Mouse (Mus musculus): Measurements from ENCODE around the gene Abca13. TPM values are rescaled to one million over a fixed set of nuclear protein-coding genes. Genes with fewer than 3 reads are reported as not detected.
"Not testable (repeated sequence)": the region's sequence is repeated elsewhere in the genome, so short reads cannot be mapped to it uniquely, and the experiment has no call there.

Abca13 gene
- polyA plus RNA-seq, 1 experiment from 2014 or later = not detected

DNA sequence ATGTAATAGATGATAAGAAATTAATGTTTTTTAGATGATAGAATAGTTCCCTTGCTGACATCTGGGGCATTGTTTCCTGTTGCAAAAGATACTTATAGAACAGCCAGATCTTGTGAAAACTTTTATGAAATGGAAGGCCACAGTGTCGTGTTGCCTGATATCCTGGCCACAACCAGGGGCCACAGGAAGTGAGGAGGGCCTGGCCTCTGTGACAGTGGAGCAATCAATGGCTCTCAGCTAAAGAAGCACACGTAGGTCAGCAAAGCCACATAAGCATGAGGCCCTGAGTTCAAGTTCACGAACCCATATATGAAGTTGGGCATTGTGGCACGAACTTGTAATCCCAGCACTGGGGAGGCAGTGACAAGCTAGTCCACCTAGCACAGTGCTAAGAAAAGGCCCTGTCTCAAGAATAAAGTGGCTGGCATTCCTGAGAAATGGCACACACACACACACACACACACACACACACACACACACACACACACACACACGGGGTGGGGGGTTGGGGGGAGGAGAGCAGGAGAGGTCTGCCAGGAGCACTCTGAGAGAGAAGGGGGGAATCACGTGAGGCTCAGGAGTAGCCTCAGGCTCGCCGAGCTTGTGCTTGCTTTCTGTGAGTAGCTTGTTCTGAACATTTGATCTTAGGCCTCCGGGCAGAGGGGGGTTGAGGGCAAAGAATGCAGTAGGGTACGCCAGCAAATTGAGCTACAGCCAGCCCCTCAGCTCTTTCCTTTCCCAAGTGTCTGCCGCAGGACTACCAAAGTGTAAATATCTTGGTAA is 779 bp upstream of the Abca13 start:
- Histone ChIP-seq H3K36me3 (ENCODE audit: control insufficient read depth, insufficient read depth) (no peaks in the 10 kb centered on the region), H3K4me3 (replicated peaks; ENCODE audit: low read length) (no peak overlapping the region), H3K9me3 (ENCODE audit: control insufficient read depth, low read length) (no peaks in the 10 kb centered on the region), H3K27ac (ENCODE audit: low read length) (no peak overlapping the region), H3K4me2 (ENCODE audit: low read length) (no peak overlapping the region), H3K4me1 (replicated peaks; ENCODE audit: control insufficient read depth, insufficient read depth, low read length) (no peaks in the 10 kb centered on the region), H3K9ac (replicated peaks; ENCODE audit: low read depth, low read length) (no peak overlapping the region), H3K27me3 (replicated peaks; ENCODE audit: control insufficient read depth, insufficient read depth, low read length) (no peaks in the 10 kb centered on the region)
- peak; percentile 61 for ATAC-seq
- 33% methylated on average over 10 of the region's 11 CpGs for WGBS

DNA sequence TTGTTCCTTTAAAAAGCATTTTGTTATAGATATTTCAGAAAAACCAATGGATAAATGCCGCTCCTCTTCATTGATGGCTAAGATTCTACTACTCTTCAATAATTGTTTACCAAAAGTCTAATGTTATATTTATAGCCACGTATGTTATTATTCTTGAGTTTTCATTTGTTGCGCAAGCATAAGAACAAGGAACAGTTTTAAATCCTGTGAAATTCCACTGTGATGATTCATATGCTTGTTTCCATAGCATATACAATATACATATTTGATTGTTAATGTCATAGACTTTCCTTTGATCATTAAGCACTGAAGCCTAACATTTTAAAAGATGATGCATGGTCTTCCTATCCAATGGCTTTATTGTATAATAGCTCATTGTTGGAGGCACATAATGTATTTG is 3.1 kb downstream of the Abca13 start:
- ATAC-seq = no peak
- 97% methylated on average over 3 of the region's 3 CpGs for WGBS
- H3K27me3 ChIP-seq (replicated peaks; ENCODE audit: control insufficient read depth, insufficient read depth, low read length) = no peaks in the 10 kb centered on the region

DNA sequence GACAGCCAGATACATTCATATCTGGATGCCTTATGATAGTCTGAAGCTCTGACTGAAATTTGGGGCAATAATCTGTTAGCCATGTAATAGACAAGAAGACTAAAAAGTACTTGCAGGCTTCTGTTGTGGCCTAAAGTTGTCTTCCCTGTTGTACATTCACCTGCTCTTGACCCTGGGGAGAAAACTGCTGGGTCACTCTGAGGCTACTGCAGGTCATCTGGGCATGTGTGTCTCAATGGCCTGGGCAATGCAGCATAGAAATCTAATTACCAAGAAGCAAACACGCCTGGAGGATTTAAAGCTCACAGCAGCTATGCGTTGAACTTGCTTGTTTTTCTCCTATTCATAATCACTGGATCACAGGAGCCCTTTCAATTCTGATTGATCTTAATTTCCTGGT is 8.1 kb downstream of the Abca13 start:
- no peak overlapping the region for H3K9ac ChIP-seq (replicated peaks; ENCODE audit: low read depth, low read length)
- H3K27me3 ChIP-seq (replicated peaks; ENCODE audit: control insufficient read depth, insufficient read depth, low read length) = no peaks in the 10 kb centered on the region
- H3K27ac ChIP-seq (ENCODE audit: low read length) = no peak overlapping the region
- no peak overlapping the region for H3K4me3 ChIP-seq (replicated peaks; ENCODE audit: low read length)
- H3K9me3 ChIP-seq (ENCODE audit: control insufficient read depth, low read length) = no peaks in the 10 kb centered on the region
- no peak overlapping the region for H3K4me2 ChIP-seq (ENCODE audit: low read length)
- no peak for ATAC-seq
- no peaks in the 10 kb centered on the region for H3K4me1 ChIP-seq (replicated peaks; ENCODE audit: control insufficient read depth, insufficient read depth, low read length)
- no peaks in the 10 kb centered on the region for H3K36me3 ChIP-seq (ENCODE audit: control insufficient read depth, insufficient read depth)
- WGBS = 57% methylated on average over 2 of the region's 2 CpGs

More for the DNA sequence above, 3.1 kb downstream of the Abca13 start:
- Histone ChIP-seq H3K36me3 (ENCODE audit: control insufficient read depth, insufficient read depth) (no peaks in the 10 kb centered on the region), H3K4me2 (ENCODE audit: low read length) (no peak overlapping the region), H3K9me3 (ENCODE audit: control insufficient read depth, low read length) (no peaks in the 10 kb centered on the region), H3K4me3 (replicated peaks; ENCODE audit: low read length) (no peak overlapping the region), H3K4me1 (replicated peaks; ENCODE audit: control insufficient read depth, insufficient read depth, low read length) (no peaks in the 10 kb centered on the region), H3K9ac (replicated peaks; ENCODE audit: low read depth, low read length) (no peak overlapping the region), H3K27ac (ENCODE audit: low read length) (no peak overlapping the region)

DNA sequence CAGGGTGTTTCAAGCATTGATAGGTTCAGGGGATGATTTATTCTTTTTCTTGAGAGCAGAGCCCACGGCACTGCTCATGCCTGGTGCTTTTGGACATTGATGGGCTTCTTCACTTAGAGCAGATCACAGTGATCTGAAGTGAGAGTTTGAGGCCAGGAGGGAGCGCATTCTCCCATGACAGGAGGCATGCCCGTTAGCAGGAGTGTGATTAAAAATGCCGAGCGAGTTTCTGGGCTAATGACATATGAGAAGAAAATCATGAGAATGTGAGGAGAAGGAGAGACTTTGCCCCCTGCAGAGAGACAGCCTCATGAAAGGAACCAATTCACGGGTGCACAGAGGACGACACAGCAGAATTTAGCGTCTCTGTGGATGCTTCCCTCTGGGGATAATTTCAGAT is 19.0 kb downstream of the Abca13 start:
- Histone ChIP-seq H3K4me1 (replicated peaks; ENCODE audit: control insufficient read depth, insufficient read depth, low read length) (no peaks in the 10 kb centered on the region), H3K27me3 (replicated peaks; ENCODE audit: control insufficient read depth, insufficient read depth, low read length) (no peaks in the 10 kb centered on the region), H3K4me2 (ENCODE audit: low read length) (no peak overlapping the region), H3K36me3 (ENCODE audit: control insufficient read depth, insufficient read depth) (no peaks in the 10 kb centered on the region), H3K9me3 (ENCODE audit: control insufficient read depth, low read length) (no peaks in the 10 kb centered on the region), H3K4me3 (replicated peaks; ENCODE audit: low read length) (no peak overlapping the region), H3K27ac (ENCODE audit: low read length) (no peak overlapping the region), H3K9ac (replicated peaks; ENCODE audit: low read depth, low read length) (no peak overlapping the region)
- WGBS = 34% methylated on average over 8 of the region's 8 CpGs
- ATAC-seq = no peak

DNA sequence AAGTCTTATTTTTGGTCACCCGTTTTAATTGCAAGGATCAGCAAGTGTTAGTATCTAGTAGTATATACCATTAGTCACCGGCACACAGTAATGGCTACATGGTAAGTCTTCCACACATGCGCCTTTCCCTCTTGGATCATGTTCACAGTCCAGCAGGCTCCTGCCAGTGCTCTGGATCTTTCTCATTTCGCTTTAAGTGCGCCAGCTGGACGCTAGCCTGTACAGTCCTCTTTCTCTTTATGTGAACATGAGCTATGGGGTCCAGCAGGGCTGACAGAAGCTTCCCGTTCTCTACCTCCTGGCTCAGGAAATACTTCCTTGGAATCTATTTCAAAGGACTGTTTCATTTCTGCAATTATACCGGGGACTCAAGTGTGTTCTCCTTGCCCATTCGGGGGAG is 21.8 kb downstream of the Abca13 start:
- Histone ChIP-seq H3K36me3 (ENCODE audit: control insufficient read depth, insufficient read depth) (no peaks in the 10 kb centered on the region), H3K4me1 (replicated peaks; ENCODE audit: control insufficient read depth, insufficient read depth, low read length) (no peaks in the 10 kb centered on the region), H3K4me2 (ENCODE audit: low read length) (no peak overlapping the region), H3K9ac (replicated peaks; ENCODE audit: low read depth, low read length) (no peak overlapping the region), H3K9me3 (ENCODE audit: control insufficient read depth, low read length) (no peaks in the 10 kb centered on the region), H3K27me3 (replicated peaks; ENCODE audit: control insufficient read depth, insufficient read depth, low read length) (no peaks in the 10 kb centered on the region), H3K4me3 (replicated peaks; ENCODE audit: low read length) (no peak overlapping the region), H3K27ac (ENCODE audit: low read length) (no peak overlapping the region)
- 88% methylated on average over 9 of the region's 9 CpGs for WGBS
- peak; percentile 50; the same call in 1 of the 2 replicates for ATAC-seq

DNA sequence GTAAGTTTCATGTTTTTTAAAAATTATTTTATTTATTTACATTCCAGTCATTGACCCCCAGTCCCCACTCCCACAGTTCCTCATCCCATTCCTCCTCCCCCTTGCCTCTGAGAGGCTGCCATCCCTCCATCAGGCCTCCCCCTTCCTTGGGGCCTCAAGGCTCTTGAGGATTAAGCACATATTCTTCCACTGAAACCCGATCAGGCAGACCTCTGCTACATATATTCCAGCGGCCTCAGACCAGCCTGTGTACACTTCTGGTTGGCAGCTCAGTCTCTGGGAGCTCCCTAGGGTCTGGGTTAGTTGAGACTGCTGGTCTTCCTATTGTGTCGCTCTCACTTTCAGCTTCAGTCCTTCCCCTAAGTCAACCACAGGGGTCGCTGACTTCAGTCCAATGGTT is 24.5 kb downstream of the Abca13 start:
- no peak for ATAC-seq
- WGBS = 25% methylated on average over 4 of the region's 4 CpGs

DNA sequence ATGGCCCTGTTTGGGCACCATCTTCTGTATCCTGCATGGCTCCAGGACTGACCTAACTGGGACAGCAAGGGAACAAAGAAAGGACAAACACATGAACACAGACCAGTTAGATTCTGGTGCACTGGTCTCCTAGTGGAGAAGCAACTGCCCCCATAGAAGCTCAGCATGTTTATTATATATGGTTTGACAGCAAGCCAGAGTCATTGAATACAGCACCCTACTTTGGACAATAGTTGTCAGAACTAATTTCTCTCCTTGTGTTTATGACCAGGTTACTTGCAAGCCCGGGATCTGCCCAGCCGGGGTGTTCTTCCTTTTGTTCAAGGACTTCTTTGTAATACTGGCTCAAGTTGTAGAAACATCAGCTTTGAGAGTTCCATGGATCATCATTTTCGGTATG is 28.8 kb downstream of the Abca13 start:
- Histone ChIP-seq H3K9me3 (ENCODE audit: control insufficient read depth, low read length) (no peaks in the 10 kb centered on the region), H3K4me1 (replicated peaks; ENCODE audit: control insufficient read depth, insufficient read depth, low read length) (no peaks in the 10 kb centered on the region), H3K36me3 (ENCODE audit: control insufficient read depth, insufficient read depth) (no peaks in the 10 kb centered on the region), H3K4me2 (ENCODE audit: low read length) (no peak overlapping the region), H3K9ac (replicated peaks; ENCODE audit: low read depth, low read length) (no peak overlapping the region), H3K27me3 (replicated peaks; ENCODE audit: control insufficient read depth, insufficient read depth, low read length) (no peaks in the 10 kb centered on the region), H3K4me3 (replicated peaks; ENCODE audit: low read length) (no peak overlapping the region), H3K27ac (ENCODE audit: low read length) (no peak overlapping the region)
- ATAC-seq = no peak
- 89% methylated on average over 3 of the region's 3 CpGs for WGBS

More for the DNA sequence above, 24.5 kb downstream of the Abca13 start:
- Histone ChIP-seq H3K4me3 (replicated peaks; ENCODE audit: low read length) (no peak overlapping the region), H3K9me3 (ENCODE audit: control insufficient read depth, low read length) (no peaks in the 10 kb centered on the region), H3K27ac (ENCODE audit: low read length) (no peak overlapping the region), H3K36me3 (ENCODE audit: control insufficient read depth, insufficient read depth) (no peaks in the 10 kb centered on the region), H3K4me1 (replicated peaks; ENCODE audit: control insufficient read depth, insufficient read depth, low read length) (no peaks in the 10 kb centered on the region), H3K27me3 (replicated peaks; ENCODE audit: control insufficient read depth, insufficient read depth, low read length) (no peaks in the 10 kb centered on the region), H3K4me2 (ENCODE audit: low read length) (no peak overlapping the region), H3K9ac (replicated peaks; ENCODE audit: low read depth, low read length) (no peak overlapping the region)

DNA sequence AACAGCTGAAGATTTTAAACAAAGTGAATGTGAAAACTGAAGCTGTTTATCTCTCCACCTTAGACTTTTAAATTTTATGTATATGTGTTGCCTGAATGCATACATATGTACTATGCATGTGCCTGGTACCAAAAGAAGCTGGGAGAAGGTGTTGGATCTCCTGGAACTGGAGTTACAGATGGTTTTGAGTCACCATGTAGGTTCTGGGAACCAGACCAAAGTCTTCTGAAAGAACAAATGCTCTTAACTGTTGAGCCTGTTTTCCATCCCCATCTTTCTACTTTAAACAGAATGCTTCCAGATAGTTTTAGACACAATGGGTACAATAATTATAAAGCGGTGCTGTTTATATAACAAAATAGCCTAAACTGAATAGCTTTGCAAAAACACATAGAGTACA is 29.9 kb downstream of the Abca13 start:
- no peak overlapping the region for H3K4me3 ChIP-seq (replicated peaks; ENCODE audit: low read length)
- no peak overlapping the region for H3K4me2 ChIP-seq (ENCODE audit: low read length)
- no peak overlapping the region for H3K9ac ChIP-seq (replicated peaks; ENCODE audit: low read depth, low read length)
- ATAC-seq = no peak
- 93% methylated on average over 1 of the region's 1 CpGs for WGBS
- no peaks in the 10 kb centered on the region for H3K27me3 ChIP-seq (replicated peaks; ENCODE audit: control insufficient read depth, insufficient read depth, low read length)
- no peak overlapping the region for H3K27ac ChIP-seq (ENCODE audit: low read length)
- H3K9me3 ChIP-seq (ENCODE audit: control insufficient read depth, low read length) = no peaks in the 10 kb centered on the region
- no peaks in the 10 kb centered on the region for H3K4me1 ChIP-seq (replicated peaks; ENCODE audit: control insufficient read depth, insufficient read depth, low read length)
- no peaks in the 10 kb centered on the region for H3K36me3 ChIP-seq (ENCODE audit: control insufficient read depth, insufficient read depth)

DNA sequence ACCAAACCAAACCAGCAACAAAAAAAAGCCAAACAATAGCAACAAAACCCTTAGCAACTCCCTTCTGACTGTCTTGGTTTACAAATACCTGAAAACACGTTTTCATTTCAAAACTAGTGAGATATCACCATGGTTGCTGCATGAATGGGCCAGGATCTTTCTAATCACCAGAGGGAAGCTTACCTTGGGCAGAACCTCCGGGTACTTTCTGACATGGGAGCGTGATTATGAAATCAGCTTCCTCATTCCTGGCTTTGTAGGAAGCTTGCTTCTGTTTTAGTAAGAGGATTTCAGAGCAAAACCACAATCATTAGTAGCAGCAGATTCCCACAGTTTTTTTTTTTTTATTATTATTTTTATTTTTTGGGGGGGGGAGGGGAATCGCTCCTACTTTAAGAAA is 34.7 kb downstream of the Abca13 start:
- Histone ChIP-seq H3K36me3 (ENCODE audit: control insufficient read depth, insufficient read depth) (no peaks in the 10 kb centered on the region), H3K9me3 (ENCODE audit: control insufficient read depth, low read length) (no peaks in the 10 kb centered on the region), H3K27ac (ENCODE audit: low read length) (no peak overlapping the region), H3K4me1 (replicated peaks; ENCODE audit: control insufficient read depth, insufficient read depth, low read length) (no peaks in the 10 kb centered on the region), H3K4me3 (replicated peaks; ENCODE audit: low read length) (no peak overlapping the region), H3K27me3 (replicated peaks; ENCODE audit: control insufficient read depth, insufficient read depth, low read length) (no peaks in the 10 kb centered on the region), H3K4me2 (ENCODE audit: low read length) (no peak overlapping the region), H3K9ac (replicated peaks; ENCODE audit: low read depth, low read length) (no peak overlapping the region)
- ATAC-seq = no peak
- 81% methylated on average over 4 of the region's 4 CpGs for WGBS

DNA sequence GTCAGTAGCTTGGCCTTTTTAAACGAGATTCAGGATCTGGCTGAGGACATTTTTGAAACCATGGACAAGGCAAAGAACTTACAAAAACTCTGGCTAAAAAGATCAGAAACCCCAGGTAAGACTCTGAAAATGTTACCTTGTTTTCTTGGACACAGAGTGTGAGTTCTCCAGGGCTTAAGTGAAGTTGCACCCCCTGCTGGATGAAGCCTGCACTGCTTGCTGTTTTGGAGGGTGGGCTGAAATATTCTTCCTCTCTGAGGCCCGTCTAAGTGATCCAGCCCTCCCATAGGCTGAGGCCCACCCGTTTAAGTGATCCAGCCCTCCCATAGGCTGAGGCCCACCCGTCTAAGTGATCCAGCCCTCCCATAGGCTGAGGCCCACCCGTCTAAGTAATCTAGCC is 57.9 kb downstream of the Abca13 start:
- H3K36me3 ChIP-seq (ENCODE audit: control insufficient read depth, insufficient read depth); H3K9ac ChIP-seq (replicated peaks; ENCODE audit: low read depth, low read length); H3K27ac ChIP-seq (ENCODE audit: low read length); H3K4me3 ChIP-seq (replicated peaks; ENCODE audit: low read length); H3K4me2 ChIP-seq (ENCODE audit: low read length); ATAC-seq; H3K4me1 ChIP-seq (replicated peaks; ENCODE audit: control insufficient read depth, insufficient read depth, low read length); H3K27me3 ChIP-seq (replicated peaks; ENCODE audit: control insufficient read depth, insufficient read depth, low read length); H3K9me3 ChIP-seq (ENCODE audit: control insufficient read depth, low read length): not testable (repeated sequence)
- WGBS = 84% methylated on average over 5 of the region's 5 CpGs

All from forebrain, embryonic 16.5 days (tissue).